Mouse (Mus musculus) kidney, adult 2 months (tissue): ENCODE data around the gene Slc22a6. TPM values are rescaled to one million over a fixed set of nuclear protein-coding genes. Genes with fewer than 3 reads are reported as not detected.

Experiments
- DNase-seq: peaks from one replicate; pipeline ENCODE4 v3.0.0; 2021
- H3K27ac ChIP-seq: fragments of 200-500 bp; 2 replicates; pipeline ENCODE4 v1.5.1; 2012; ENCODE audit warnings: low read depth, low read length, control low read depth, inconsistent platforms; ENCODE audit not compliant: insufficient read depth
- H3K27me3 ChIP-seq: fragments of 200-500 bp; replicated peaks from 2 replicates; pipeline ENCODE4 v1.6.1; 2012; ENCODE audit warnings: mild to moderate bottlenecking, moderate library complexity, low read length, inconsistent platforms; ENCODE audit not compliant: control insufficient read depth, insufficient read depth
- H3K36me3 ChIP-seq: fragments of 200-500 bp; 2 replicates; pipeline ENCODE4 v1.6.1; 2012; ENCODE audit warnings: mild to moderate bottlenecking, moderate library complexity, low read length, inconsistent platforms; ENCODE audit not compliant: control insufficient read depth, insufficient read depth
- H3K4me1 ChIP-seq: fragments of 200-500 bp; 2 replicates; pipeline ENCODE4 v1.6.1; 2011; ENCODE audit warnings: low read length; ENCODE audit not compliant: control insufficient read depth, insufficient read depth
- H3K4me3 ChIP-seq: fragments of 200-500 bp; 2 replicates; pipeline ENCODE4 v1.5.1; 2011; ENCODE audit warnings: mild to moderate bottlenecking, low read depth, low read length, control low read depth; ENCODE audit not compliant: insufficient read depth
- CTCF ChIP-seq: fragments of 200-500 bp; conservative IDR thresholded peaks from 2 replicates; pipeline ENCODE4 v1.5.1; 2011; ENCODE audit warnings: low read depth, mild to moderate bottlenecking, control low read depth, low read length, moderate library complexity, mixed read lengths; ENCODE audit not compliant: insufficient read depth, insufficient read length
- POLR2A ChIP-seq: fragments of 200-500 bp; IDR thresholded peaks from one replicate; pipeline ENCODE4 v1.6.1; 2011; ENCODE audit warnings: low read depth, low read length, control low read depth
- WGBS: fragments of 180-500 bp; shearing (Covaris S2); methylation state at CpG from one replicate; pipeline ENCODE4 v1.1.7; 2018; 5-methylcytosine and 5-hydroxymethylcytosine counted together
- polyA plus RNA-seq: library from polyadenylated mRNA; depleted of rRNA; stranded (reverse); fragments of >200 nt; gene quantifications from 2 replicates; pipeline ENCODE4 v1.2.3, GENCODE M21; 2012

Slc22a6 gene
- polyA plus RNA-seq, 1 experiment, result 355 TPM

GRCm38 (mm10) chr19:8605241-8605558, 12.6 kb upstream of the Slc22a6 start:
- Histone ChIP-seq H3K27me3 (no peaks in the 10 kb centered on the region), H3K4me3 (no peak overlapping the region), H3K4me1 (peaks cover 21% of the 10 kb centered on the region), H3K36me3 (no peaks in the 10 kb centered on the region; the same call in 1 of the 2 replicates), H3K27ac (peak overlapping the region; percentile 89)
- DNase-seq, result peak; percentile 94
- 54% methylated on average over 3 of the region's 3 CpGs for WGBS
- TF ChIP-seq POLR2A, result no peak
- no peak for TF ChIP-seq CTCF

DNA sequence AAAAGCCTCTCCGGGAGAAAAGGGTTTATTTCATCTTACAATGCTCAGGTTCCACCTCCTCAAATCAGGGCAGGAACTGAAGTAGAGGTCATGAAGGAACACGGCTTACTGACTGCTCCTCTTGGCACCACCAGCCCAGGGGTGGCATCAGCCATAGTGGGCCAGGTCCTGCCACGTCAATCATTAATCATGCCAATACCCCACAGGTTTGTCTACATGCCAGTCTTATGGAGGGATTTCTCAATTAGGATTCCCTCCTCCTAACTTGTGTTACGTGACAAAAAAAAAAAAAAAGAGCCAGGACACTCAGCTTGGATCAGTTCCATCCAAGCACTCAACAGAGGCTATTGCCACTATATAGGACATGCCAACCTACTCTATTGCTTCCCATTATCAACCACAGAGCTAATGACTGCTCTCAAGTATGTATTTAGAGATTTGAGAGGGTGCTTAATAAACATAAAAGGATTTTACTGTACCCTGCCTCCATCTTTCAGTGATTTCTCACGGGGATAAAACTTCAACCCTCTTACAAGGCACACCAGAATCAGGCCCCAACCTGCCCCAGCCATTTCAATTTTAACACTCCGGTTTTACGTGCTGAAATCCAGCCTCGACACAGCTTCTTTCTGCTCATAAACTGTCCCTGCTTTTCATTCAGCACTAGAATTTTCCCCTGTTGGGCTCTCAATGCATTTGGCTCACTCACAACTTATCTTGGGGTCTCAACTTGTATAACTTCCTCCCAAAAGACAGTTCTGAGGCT, 6.3 kb upstream of the Slc22a6 start:
- Histone ChIP-seq H3K4me3 (no peak overlapping the region), H3K27me3 (no peaks in the 10 kb centered on the region), H3K4me1 (peaks cover 22% of the 10 kb centered on the region), H3K27ac (peak overlapping the region; percentile 47), H3K36me3 (no peaks in the 10 kb centered on the region; the same call in 1 of the 2 replicates)
- 70% methylated on average over 8 of the region's 8 CpGs for WGBS
- DNase-seq, result peak; percentile 80
- TF ChIP-seq POLR2A (no peak), CTCF (no peak)

DNA sequence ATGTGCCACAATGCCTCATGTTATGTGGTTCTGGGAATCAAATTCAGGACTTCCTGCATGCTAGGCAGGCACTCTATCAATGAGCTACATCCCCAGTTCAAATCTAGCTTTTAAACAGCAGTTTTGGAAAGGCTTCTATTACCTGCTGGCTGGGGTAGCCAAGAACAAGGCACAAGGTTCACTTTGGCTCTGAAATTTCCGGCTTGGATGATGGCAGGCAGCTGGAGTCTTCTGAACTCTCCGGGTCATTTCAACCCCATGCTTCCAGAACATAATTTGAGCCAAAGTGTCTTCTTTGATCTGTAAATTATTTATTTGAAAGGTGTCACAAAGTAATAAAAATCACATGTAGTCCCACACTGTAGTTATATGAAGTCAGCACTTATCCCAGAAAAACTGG, 4.7 kb upstream of the Slc22a6 start:
- peak; percentile 91 for DNase-seq
- TF ChIP-seq CTCF (no peak), POLR2A (no peak)
- Histone ChIP-seq H3K27me3 (no peaks in the 10 kb centered on the region), H3K4me1 (peaks cover 22% of the 10 kb centered on the region), H3K27ac (peak overlapping the region; percentile 98), H3K36me3 (no peaks in the 10 kb centered on the region; the same call in 1 of the 2 replicates), H3K4me3 (no peak overlapping the region)
- 27% methylated on average over 2 of the region's 2 CpGs for WGBS

GRCm38 (mm10) chr19:8614343-8614742, 3.5 kb upstream of the Slc22a6 start:
- DNase-seq, result no peak
- peaks cover 22% of the 10 kb centered on the region for H3K4me1 ChIP-seq
- 57% methylated on average over 2 of the region's 2 CpGs for WGBS
- no peaks in the 10 kb centered on the region for H3K36me3 ChIP-seq
- no peak overlapping the region for H3K4me3 ChIP-seq
- no peaks in the 10 kb centered on the region for H3K27me3 ChIP-seq
- TF ChIP-seq POLR2A, result no peak
- TF ChIP-seq CTCF, result no peak
- peak overlapping the region; percentile 98; the same call in 1 of the 2 replicates for H3K27ac ChIP-seq

GRCm38 (mm10) chr19:8616314-8616713, 1.5 kb upstream of the Slc22a6 start:
- peak; percentile 48 for DNase-seq
- Histone ChIP-seq H3K4me1 (peaks cover 16% of the 10 kb centered on the region), H3K27ac (no peak overlapping the region), H3K27me3 (no peaks in the 10 kb centered on the region), H3K36me3 (no peaks in the 10 kb centered on the region; the same call in 1 of the 2 replicates), H3K4me3 (no peak overlapping the region)
- TF ChIP-seq POLR2A (no peak), CTCF (no peak)
- WGBS, result 36% methylated on average over 4 of the region's 4 CpGs

DNA sequence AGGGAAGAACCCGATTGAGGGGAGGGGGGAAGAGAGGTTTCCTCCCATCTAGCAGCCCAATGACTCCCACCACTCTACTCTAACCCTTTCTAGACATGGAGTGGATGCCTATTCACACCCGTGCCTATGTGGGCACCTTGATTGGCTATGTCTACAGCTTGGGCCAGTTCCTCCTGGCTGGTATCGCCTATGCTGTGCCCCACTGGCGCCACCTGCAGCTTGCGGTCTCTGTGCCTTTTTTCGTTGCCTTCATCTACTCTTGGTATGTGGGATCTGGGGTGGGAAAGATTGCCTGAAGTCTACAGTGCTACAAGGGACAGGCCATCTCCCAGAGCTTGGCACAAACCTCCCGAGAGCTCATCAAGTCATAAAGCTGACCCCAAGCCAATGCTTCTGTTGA, 3.3 kb downstream of the Slc22a6 start:
- TF ChIP-seq CTCF (no peak; the same call in 1 of the 2 replicates), POLR2A (no peak)
- peak overlapping the region; percentile 18; the same call in 1 of the 2 replicates for H3K27ac ChIP-seq
- peak; percentile 55 for DNase-seq
- no peaks in the 10 kb centered on the region for H3K4me1 ChIP-seq
- H3K4me3 ChIP-seq, result peak overlapping the region; percentile 10
- WGBS, result 81% methylated on average over 7 of the region's 7 CpGs
- no peaks in the 10 kb centered on the region for H3K27me3 ChIP-seq
- H3K36me3 ChIP-seq, result peaks cover 1% of the 10 kb centered on the region; the same call in 1 of the 2 replicates

- Histone ChIP-seq H3K27ac (peak overlapping the region; percentile 74), H3K27me3 (no peaks in the 10 kb centered on the region)
- DNase-seq, result peak; percentile 91
Measured at GRCm38 (mm10) chr19:8630249-8630648, 12.4 kb downstream of the Slc22a6 start.

More at GRCm38 (mm10) chr19:8630249-8630648, 12.4 kb downstream of the Slc22a6 start:
- TF ChIP-seq POLR2A (no peak), CTCF (peak; percentile 34; the same call in 1 of the 2 replicates)
- Histone ChIP-seq H3K4me1 (peaks cover 4% of the 10 kb centered on the region; the same call in 1 of the 2 replicates), H3K36me3 (no peaks in the 10 kb centered on the region), H3K4me3 (no peak overlapping the region)
- 47% methylated on average over 2 of the region's 2 CpGs for WGBS
